Mouse (Mus musculus) MEL (cell line): ENCODE data around the gene Dnaic1. TPM values are rescaled to one million over a fixed set of nuclear protein-coding genes. Genes with fewer than 3 reads are reported as not detected.

Experiments
- DNase-seq: peaks from one replicate; pipeline ENCODE4 v3.0.0; 2011; ENCODE audit warnings: low read depth, low spot score
- H3K27ac ChIP-seq: 2 replicates; pipeline ENCODE4 v1.5.1; 2012; ENCODE audit warnings: low read depth, mild to moderate bottlenecking, control low read depth, low read length, moderate library complexity; ENCODE audit not compliant: control insufficient read depth
- H3K27me3 ChIP-seq, 2 experiments: fragments of 150-350 bp in 1 of 2; sonication (generic) in 1 of 2; 2 replicates each; pipeline ENCODE4 v1.6.1; 2012; ENCODE audit warnings: low read length in 2 of 2, mild to moderate bottlenecking in 2 of 2, improper control_type of control experiment in 1 of 2, moderate library complexity in 1 of 2; ENCODE audit not compliant: insufficient read depth in 2 of 2, control insufficient read depth in 1 of 2
- H3K36me3 ChIP-seq, 2 experiments: 2 replicates each; pipeline ENCODE4 v1.6.1; 2012 to 2014; ENCODE audit warnings: low read length in 2 of 2, improper control_type of control experiment in 1 of 2, inconsistent platforms in 1 of 2, mild to moderate bottlenecking in 1 of 2; ENCODE audit not compliant: insufficient read depth in 2 of 2, control insufficient read depth in 1 of 2
- H3K4me1 ChIP-seq, 2 experiments: fragments of 150-350 bp in 1 of 2; sonication (generic) in 1 of 2; 2 replicates each; pipeline ENCODE4 v1.6.1; 2012; ENCODE audit warnings: low read length in 2 of 2, improper control_type of control experiment in 1 of 2, mild to moderate bottlenecking in 1 of 2; ENCODE audit not compliant: insufficient read depth in 2 of 2, control insufficient read depth in 1 of 2
- H3K4me3 ChIP-seq, 2 experiments: fragments of 150-350 bp in 1 of 2; sonication (generic) in 1 of 2; 2 replicates each; pipeline ENCODE4 v1.5.1; 2012; ENCODE audit warnings: low read depth in 2 of 2, low read length in 2 of 2, mild to moderate bottlenecking in 2 of 2, moderate library complexity in 2 of 2, control low read depth in 1 of 2, improper control_type of control experiment in 1 of 2; ENCODE audit not compliant: control insufficient read depth in 1 of 2, insufficient read depth in 1 of 2
- H3K79me2 ChIP-seq: 2 replicates; pipeline ENCODE4 v1.6.1; 2012; ENCODE audit warnings: mild to moderate bottlenecking, low read length, moderate library complexity; ENCODE audit not compliant: control insufficient read depth, poor library complexity, insufficient read depth
- H3K9ac ChIP-seq: 2 replicates; pipeline ENCODE4 v1.6.1; 2012; ENCODE audit warnings: low read depth, mild to moderate bottlenecking, control low read depth, low read length, moderate library complexity; ENCODE audit not compliant: control insufficient read depth, poor library complexity, severe bottlenecking
- H3K9me3 ChIP-seq: fragments of 150-350 bp; sonication (generic); replicated peaks from 2 replicates; pipeline ENCODE4 v1.6.1; 2012; ENCODE audit warnings: mild to moderate bottlenecking, low read length, improper control_type of control experiment, moderate library complexity; ENCODE audit not compliant: insufficient read depth
- BHLHE40 ChIP-seq: IDR thresholded peaks from 2 replicates; pipeline ENCODE4 v1.6.1; 2012; ENCODE audit warnings: low read depth, mild to moderate bottlenecking, inconsistent platforms, low read length, improper control_type of control experiment, borderline replicate concordance
- CHD1 ChIP-seq: IDR thresholded peaks from 2 replicates; pipeline ENCODE4 v1.6.1; 2012; ENCODE audit warnings: low read depth, mild to moderate bottlenecking, inconsistent platforms, low read length, improper control_type of control experiment
- EP300 ChIP-seq, 2 experiments: IDR thresholded peaks; 2 replicates each; pipeline ENCODE4 v1.6.1; 2011; ENCODE audit warnings: improper control_type of control experiment in 2 of 2, low read length in 2 of 2, low read depth in 1 of 2, mild to moderate bottlenecking in 1 of 2
- ETS1 ChIP-seq: IDR thresholded peaks from 2 replicates; pipeline ENCODE4 v1.6.1; 2012; ENCODE audit warnings: low read depth, mild to moderate bottlenecking, inconsistent platforms, low read length, improper control_type of control experiment, moderate library complexity
- GABPA ChIP-seq: IDR thresholded peaks from 2 replicates; pipeline ENCODE4 v1.6.1; 2012; ENCODE audit warnings: low read depth, mild to moderate bottlenecking, inconsistent platforms, low read length, improper control_type of control experiment, moderate library complexity
- GATA1 ChIP-seq: IDR thresholded peaks from 2 replicates; pipeline ENCODE4 v1.6.1; 2011; ENCODE audit warnings: low read depth, low read length, improper control_type of control experiment
- HCFC1 ChIP-seq: IDR thresholded peaks from 2 replicates; pipeline ENCODE4 v1.6.1; 2012; ENCODE audit warnings: low read depth, mild to moderate bottlenecking, inconsistent platforms, low read length, improper control_type of control experiment, moderate library complexity
- JUND ChIP-seq: IDR thresholded peaks from 2 replicates; pipeline ENCODE4 v1.6.1; 2011; ENCODE audit warnings: low read depth, mild to moderate bottlenecking, improper control_type of control experiment, low read length
- MAX ChIP-seq: IDR thresholded peaks from 2 replicates; pipeline ENCODE4 v1.6.1; 2011; ENCODE audit warnings: low read length, improper control_type of control experiment
- MEF2A ChIP-seq: IDR thresholded peaks from 2 replicates; pipeline ENCODE4 v1.6.1; 2014; ENCODE audit warnings: low read depth, mild to moderate bottlenecking, inconsistent platforms, low read length, improper control_type of control experiment; ENCODE audit not compliant: poor library complexity, insufficient replicate concordance, severe bottlenecking; ENCODE audit errors: extremely low read depth
- MXI1 ChIP-seq: IDR thresholded peaks from 2 replicates; pipeline ENCODE4 v1.6.1; 2011; ENCODE audit warnings: mild to moderate bottlenecking, low read depth, low read length, improper control_type of control experiment
- NELFE ChIP-seq: IDR thresholded peaks from 2 replicates; pipeline ENCODE4 v1.6.1; 2011; ENCODE audit warnings: low read depth, low read length, improper control_type of control experiment
- NRF1 ChIP-seq: IDR thresholded peaks from 2 replicates; pipeline ENCODE4 v1.6.1; 2014; ENCODE audit warnings: low read depth, mild to moderate bottlenecking, inconsistent platforms, low read length, improper control_type of control experiment, moderate library complexity; ENCODE audit not compliant: poor library complexity, insufficient read depth, severe bottlenecking
- POLR2AphosphoS5 ChIP-seq: IDR thresholded peaks from 2 replicates; pipeline ENCODE4 v1.6.1; 2012; ENCODE audit warnings: low read depth, borderline replicate concordance, mild to moderate bottlenecking, inconsistent platforms, low read length, moderate library complexity, mixed read lengths
- RAD21 ChIP-seq: IDR thresholded peaks from 2 replicates; pipeline ENCODE4 v1.6.1; 2011; ENCODE audit warnings: mild to moderate bottlenecking, low read depth, low read length, improper control_type of control experiment
- RCOR1 ChIP-seq: IDR thresholded peaks from 2 replicates; pipeline ENCODE4 v1.6.1; 2012; ENCODE audit warnings: low read depth, mild to moderate bottlenecking, inconsistent platforms, low read length, improper control_type of control experiment
- SIN3A ChIP-seq: IDR thresholded peaks from 2 replicates; pipeline ENCODE4 v1.6.1; 2012; ENCODE audit warnings: low read length, improper control_type of control experiment, inconsistent platforms
- TAL1 ChIP-seq: IDR thresholded peaks from 2 replicates; pipeline ENCODE4 v1.6.1; 2012; ENCODE audit warnings: mild to moderate bottlenecking, inconsistent platforms, low read length, moderate library complexity, mixed read lengths
- TBP ChIP-seq: IDR thresholded peaks from 2 replicates; pipeline ENCODE4 v1.8.0; 2011; ENCODE audit warnings: low read depth, low read length, improper control_type of control experiment
- UBTF ChIP-seq: IDR thresholded peaks from 2 replicates; pipeline ENCODE4 v1.6.1; 2012; ENCODE audit warnings: low read depth, mild to moderate bottlenecking, inconsistent platforms, low read length, improper control_type of control experiment, moderate library complexity, borderline replicate concordance; ENCODE audit not compliant: insufficient read depth
- USF1 ChIP-seq: IDR thresholded peaks from 2 replicates; pipeline ENCODE4 v1.6.1; 2014; ENCODE audit warnings: low read depth, mild to moderate bottlenecking, inconsistent platforms, low read length, improper control_type of control experiment, moderate library complexity
- ZC3H11A ChIP-seq: IDR thresholded peaks from 2 replicates; pipeline ENCODE4 v1.6.1; 2012; ENCODE audit warnings: low read depth, mild to moderate bottlenecking, inconsistent platforms, low read length, improper control_type of control experiment
- ZMIZ1 ChIP-seq: IDR thresholded peaks from 2 replicates; pipeline ENCODE4 v1.6.1; 2012; ENCODE audit warnings: low read depth, mild to moderate bottlenecking, inconsistent platforms, low read length, improper control_type of control experiment, moderate library complexity
- ZNF384 ChIP-seq: IDR thresholded peaks from 2 replicates; pipeline ENCODE4 v1.6.1; 2012; ENCODE audit warnings: low read depth, mild to moderate bottlenecking, inconsistent platforms, low read length, improper control_type of control experiment
- polyA plus RNA-seq, 2 experiments: library from polyadenylated mRNA; stranded (reverse) in 1 of 2; unstranded in 1 of 2; fragments of >175 nt in 1 of 2; fragments of >200 nt in 1 of 2; gene quantifications; 2 replicates each; pipeline versions ENCODE4 v1.2.1 to v1.2.4; 2012; ENCODE audit warnings: low replicate concordance in 2 of 2, low read depth in 1 of 2; ENCODE audit not compliant: insufficient read length in 2 of 2, insufficient read depth in 1 of 2, missing spikeins in 1 of 2
- total RNA-seq: library from RNA; depleted of rRNA; stranded (reverse); fragments of 300-350 nt; gene quantifications from 2 replicates; pipeline ENCODE4 v1.2.3, GENCODE M21; 2012

Gene Dnaic1
- total and polyA plus RNA-seq, 3 experiments, result not detected

DNA sequence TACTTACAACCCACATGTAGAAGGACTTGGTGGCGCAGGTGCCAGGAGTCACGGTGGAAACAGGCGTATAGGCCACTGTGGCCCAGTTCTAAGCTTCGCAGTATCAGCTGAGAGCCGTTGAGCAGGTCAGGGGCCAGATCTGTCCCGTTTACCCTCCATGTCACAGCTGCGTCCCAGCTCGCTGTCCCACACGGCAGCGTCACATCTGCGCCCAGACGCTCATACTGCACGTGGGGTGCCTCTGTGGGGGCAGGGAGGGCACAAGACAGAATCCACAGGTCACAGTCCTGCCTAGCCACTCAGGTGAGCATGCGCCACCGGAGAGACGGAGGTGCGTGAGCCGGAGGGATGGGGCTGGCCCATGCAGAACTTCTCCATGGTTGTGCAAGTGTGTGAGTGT, 101.3 kb downstream of the Dnaic1 start:
- TF ChIP-seq NRF1, result no peak
- no peak for TF ChIP-seq EP300 (IDR thresholded peaks at IDR 0.05; ENCODE audit: low read depth in 1 of 2, low read length in 2 of 2)
- TF ChIP-seq ZC3H11A, result no peak
- no peak for TF ChIP-seq RAD21
- TF ChIP-seq MAX, result no peak
- no peak for TF ChIP-seq SIN3A
- no peak for TF ChIP-seq JUND
- no peak for TF ChIP-seq NELFE
- no peak for TF ChIP-seq GATA1
- no peak for TF ChIP-seq RCOR1
- TF ChIP-seq BHLHE40, result no peak
- no peak for TF ChIP-seq MXI1
- no peak for TF ChIP-seq CHD1
- no peak for TF ChIP-seq MEF2A
- TF ChIP-seq HCFC1, result no peak
- no peak for TF ChIP-seq TBP
- TF ChIP-seq USF1, result no peak
- TF ChIP-seq ETS1, result no peak
- no peak for TF ChIP-seq UBTF
- Histone ChIP-seq H3K4me1 (no peaks in the 10 kb centered on the region), H3K27me3 (no peaks in the 10 kb centered on the region; a peak in 1 of 4 replicates)

GRCm38 (mm10) chr4:41671500-41671899, 101.9 kb downstream of the Dnaic1 start:
- Histone ChIP-seq H3K9ac (no peak overlapping the region), H3K36me3 (no peaks in the 10 kb centered on the region), H3K27ac (no peak overlapping the region), H3K9me3 (no peaks in the 10 kb centered on the region), H3K4me3 (no peak overlapping the region), H3K79me2 (no peaks in the 10 kb centered on the region), H3K27me3 (no peaks in the 10 kb centered on the region; a peak in 1 of 4 replicates), H3K4me1 (no peaks in the 10 kb centered on the region)
- DNase-seq, result no peak
- TF ChIP-seq MXI1, result no peak
- TF ChIP-seq GABPA, result no peak
- TF ChIP-seq EP300 (IDR thresholded peaks at IDR 0.05; ENCODE audit: low read depth in 1 of 2, low read length in 2 of 2), result no peak
- TF ChIP-seq NELFE, result no peak
- no peak for TF ChIP-seq ZNF384
- no peak for TF ChIP-seq POLR2AphosphoS5
- no peak for TF ChIP-seq TAL1
- TF ChIP-seq ZMIZ1, result no peak
- TF ChIP-seq JUND, result no peak

More for the DNA sequence above, 101.3 kb downstream of the Dnaic1 start:
- no peaks in the 10 kb centered on the region for H3K36me3 ChIP-seq
- DNase-seq, result no peak
- H3K9ac ChIP-seq, result no peak overlapping the region
- H3K27ac ChIP-seq, result no peak overlapping the region
- no peak overlapping the region for H3K4me3 ChIP-seq
- no peaks in the 10 kb centered on the region for H3K79me2 ChIP-seq
- no peaks in the 10 kb centered on the region for H3K9me3 ChIP-seq
